Mouse (Mus musculus) embryonic fibroblast, embryonic 13.5 days (primary cell): ENCODE data around the gene Lce6a. TPM values are rescaled to one million over a fixed set of nuclear protein-coding genes. Genes with fewer than 3 reads are reported as not detected.

Experiments
- H3K27ac ChIP-seq: 2 replicates; pipeline ENCODE4 v1.5.1; 2012; ENCODE audit warnings: low read length, control low read depth, inconsistent platforms; ENCODE audit not compliant: insufficient read depth
- H3K4me1 ChIP-seq: 2 replicates; pipeline ENCODE4 v1.6.1; 2011; ENCODE audit warnings: low read length; ENCODE audit not compliant: control insufficient read depth, insufficient read depth
- H3K4me3 ChIP-seq: 2 replicates; pipeline ENCODE4 v1.5.1; 2011; ENCODE audit warnings: mild to moderate bottlenecking, control low read depth, low read length; ENCODE audit not compliant: insufficient read depth
- CTCF ChIP-seq: IDR thresholded peaks from 2 replicates; pipeline ENCODE4 v1.5.1; 2011; ENCODE audit warnings: mild to moderate bottlenecking, control low read depth, low read length, moderate library complexity, borderline replicate concordance; ENCODE audit not compliant: insufficient read depth
- POLR2A ChIP-seq: IDR thresholded peaks from 2 replicates; pipeline ENCODE4 v1.6.1; 2011; ENCODE audit warnings: low read depth, mild to moderate bottlenecking, control low read depth, low read length, moderate library complexity
- polyA plus RNA-seq: library from polyadenylated mRNA; stranded (reverse); fragments of >200 nt; gene quantifications from 2 replicates; pipeline ENCODE4 v1.2.4, GENCODE M21; 2011; ENCODE audit warnings: low read depth; ENCODE audit not compliant: missing spikeins, insufficient read length

The Lce6a gene
- polyA plus RNA-seq, 1 experiment, result not detected

- Histone ChIP-seq H3K27ac (no peak overlapping the region), H3K4me3 (no peak overlapping the region), H3K4me1 (no peaks in the 10 kb centered on the region)
- TF ChIP-seq POLR2A (no peak), CTCF (no peak)
Measured at GRCm38 (mm10) chr3:92600456-92600855, 21.0 kb downstream of the Lce6a start.

- no peak for TF ChIP-seq POLR2A
- TF ChIP-seq CTCF, result no peak
- Histone ChIP-seq H3K4me1 (no peaks in the 10 kb centered on the region), H3K4me3 (no peak overlapping the region), H3K27ac (no peak overlapping the region)
Measured at GRCm38 (mm10) chr3:92599973-92600372, 21.5 kb downstream of the Lce6a start.

- Histone ChIP-seq H3K4me1 (no peaks in the 10 kb centered on the region), H3K4me3 (no peak overlapping the region), H3K27ac (no peak overlapping the region)
- TF ChIP-seq POLR2A (no peak), CTCF (no peak)
Measured at GRCm38 (mm10) chr3:92598429-92598828, 23.0 kb downstream of the Lce6a start.

GRCm38 (mm10) chr3:92588858-92589257, 32.6 kb downstream of the Lce6a start, which contains the start of gene Smcp:
Gene Smcp (minus strand): TSS chr3:92588997.
- TF ChIP-seq CTCF (no peak), POLR2A (no peak)
- Histone ChIP-seq H3K27ac (no peak within 1 kb of the TSS), H3K4me3 (no peak within 1 kb of the TSS), H3K4me1 (no peaks in the 10 kb centered on the region)

- Histone ChIP-seq H3K4me1 (no peaks in the 10 kb centered on the region), H3K4me3 (no peak overlapping the region), H3K27ac (no peak overlapping the region)
- no peak for TF ChIP-seq CTCF
- no peak for TF ChIP-seq POLR2A
Measured at GRCm38 (mm10) chr3:92587190-92587589, 34.3 kb downstream of the Lce6a start.

GRCm38 (mm10) chr3:92585055-92585454, 36.4 kb downstream of the Lce6a start:
- TF ChIP-seq POLR2A (no peak), CTCF (no peak)
- Histone ChIP-seq H3K4me1 (no peaks in the 10 kb centered on the region), H3K4me3 (no peak overlapping the region), H3K27ac (no peak overlapping the region)

GRCm38 (mm10) chr3:92583164-92583826, 38.2 kb downstream of the Lce6a start:
- no peak overlapping the region for H3K4me3 ChIP-seq
- H3K27ac ChIP-seq, result no peak overlapping the region
- H3K4me1 ChIP-seq, result no peaks in the 10 kb centered on the region
- TF ChIP-seq POLR2A, result no peak
- TF ChIP-seq CTCF, result no peak

- TF ChIP-seq POLR2A, result no peak
- TF ChIP-seq CTCF, result no peak
- Histone ChIP-seq H3K4me1 (no peaks in the 10 kb centered on the region), H3K4me3 (no peak overlapping the region), H3K27ac (no peak overlapping the region)
Measured at GRCm38 (mm10) chr3:92579508-92579907, 42.0 kb downstream of the Lce6a start.

- TF ChIP-seq CTCF, result no peak
- no peak for TF ChIP-seq POLR2A
- H3K27ac ChIP-seq, result no peak overlapping the region
- no peak overlapping the region for H3K4me3 ChIP-seq
- no peaks in the 10 kb centered on the region for H3K4me1 ChIP-seq
Measured at GRCm38 (mm10) chr3:92578652-92579413, 42.6 kb downstream of the Lce6a start.

- TF ChIP-seq POLR2A (no peak), CTCF (no peak)
- no peak within 1 kb of the TSS for H3K4me3 ChIP-seq
- H3K27ac ChIP-seq, result no peak within 1 kb of the TSS
- H3K4me1 ChIP-seq, result no peaks in the 10 kb centered on the region
Measured at GRCm38 (mm10) chr3:92573449-92574041, 47.9 kb downstream of the Lce6a start, which contains the start of gene Ivl. Gene Ivl (minus strand): TSS chr3:92573735.
